Mouse (Mus musculus) right cerebral cortex, postnatal 14 days (tissue): ENCODE results near the gene Klf15.
A peak's percentile ranks its signal among the peaks of the same experiment; 100 is the strongest.

Source experiments
- DNase-seq: peaks from one replicate; pipeline ENCODE4 v3.0.0; 2022

The Klf15 gene

DNA sequence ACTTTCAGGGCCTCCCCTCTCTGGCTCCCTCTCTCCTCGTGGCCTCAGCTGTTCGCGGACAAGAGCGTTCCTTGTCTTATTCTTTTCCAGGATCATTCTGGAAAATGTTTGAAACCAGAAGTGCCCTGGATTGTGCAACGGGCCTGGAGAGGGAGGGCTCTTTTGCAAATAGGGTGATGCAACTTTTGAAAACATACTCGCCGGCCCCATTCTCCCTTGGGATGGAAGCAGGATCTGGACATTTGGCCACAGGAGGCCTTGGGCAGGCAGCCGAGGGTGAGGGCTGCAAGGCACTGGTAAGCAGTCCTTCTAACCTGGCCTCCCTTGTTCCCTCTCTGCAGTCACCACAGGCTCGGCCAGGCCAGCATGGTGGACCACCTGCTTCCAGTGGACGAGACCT, 3.7 kb downstream of the Klf15 start:
- DNase-seq: no peak

DNA sequence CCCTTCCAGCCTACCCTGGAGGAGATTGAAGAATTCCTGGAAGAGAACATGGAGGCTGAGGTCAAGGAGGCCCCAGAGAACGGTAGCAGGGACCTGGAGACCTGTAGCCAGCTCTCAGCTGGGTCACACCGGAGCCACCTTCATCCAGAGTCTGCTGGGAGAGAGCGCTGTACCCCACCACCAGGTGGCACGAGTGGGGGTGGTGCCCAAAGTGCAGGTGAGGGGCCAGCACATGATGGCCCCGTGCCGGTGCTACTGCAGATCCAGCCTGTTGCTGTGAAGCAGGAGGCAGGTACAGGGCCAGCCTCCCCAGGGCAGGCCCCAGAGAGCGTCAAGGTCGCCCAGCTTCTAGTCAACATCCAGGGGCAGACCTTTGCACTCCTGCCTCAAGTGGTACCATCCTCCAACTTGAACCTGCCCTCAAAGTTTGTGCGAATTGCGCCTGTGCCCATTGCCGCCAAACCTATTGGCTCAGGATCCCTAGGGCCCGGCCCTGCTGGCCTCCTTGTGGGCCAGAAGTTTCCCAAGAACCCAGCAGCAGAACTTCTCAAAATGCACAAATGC, 4.6 kb downstream of the Klf15 start:
- no peak for DNase-seq

DNA sequence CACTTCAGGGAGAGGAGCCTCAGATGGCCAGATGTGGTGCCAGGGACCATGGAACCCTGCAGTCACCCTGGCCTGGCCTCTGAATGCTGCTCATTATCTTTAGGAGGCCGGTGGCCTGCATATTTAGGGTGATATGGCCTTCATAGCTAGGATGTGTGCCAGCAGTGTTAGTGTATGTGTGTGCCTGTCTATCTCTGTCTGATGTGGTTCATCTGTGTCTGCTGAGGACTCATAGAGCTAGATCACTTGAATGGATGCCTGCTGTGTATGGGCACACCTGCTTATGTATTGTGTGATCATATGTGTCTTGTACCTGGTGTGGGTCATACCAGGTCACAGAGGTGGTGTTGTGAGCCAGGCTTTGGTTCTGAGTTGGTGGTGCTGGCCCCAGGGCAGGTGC, 5.8 kb downstream of the Klf15 start:
- DNase-seq: no peak

DNA sequence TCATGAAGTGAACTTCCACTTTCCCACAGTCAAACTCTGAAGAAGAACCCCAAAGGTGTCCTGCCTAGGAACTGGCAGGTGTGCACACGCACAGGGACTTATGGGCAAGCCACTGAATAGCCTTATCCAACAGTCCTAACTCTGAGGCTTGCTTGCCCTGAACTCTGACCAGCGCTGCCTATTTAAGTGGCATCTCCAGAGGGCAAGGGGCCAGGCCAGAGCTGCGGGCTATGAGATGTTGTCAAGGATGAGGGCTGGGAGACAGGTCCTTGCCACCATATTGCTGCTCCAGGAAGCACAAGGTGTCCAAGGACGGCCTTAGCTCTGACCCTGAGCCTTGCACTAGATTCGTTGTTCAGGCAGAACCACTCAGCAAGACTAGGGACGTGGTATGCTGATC, 6.7 kb downstream of the Klf15 start:
- DNase-seq: no peak

DNA sequence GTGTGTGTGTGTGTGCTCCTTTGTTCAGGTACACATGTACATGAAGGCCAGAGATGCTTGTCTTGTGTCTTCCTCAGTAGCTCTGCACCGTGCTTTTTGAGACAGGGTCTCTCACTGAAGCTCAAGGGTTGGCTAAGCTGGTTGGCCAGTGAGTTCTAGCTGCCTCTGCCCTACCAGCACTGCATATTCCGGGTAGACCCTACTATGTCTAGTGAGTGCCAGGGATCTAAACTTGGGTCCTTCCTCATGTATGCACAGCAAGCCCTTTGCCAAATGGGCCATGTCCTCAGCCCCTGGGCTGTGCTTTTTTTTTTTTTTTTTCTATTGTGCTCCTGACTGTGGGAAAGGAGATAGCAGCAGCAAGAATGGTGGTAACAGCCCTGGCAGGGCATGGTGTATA, 7.9 kb downstream of the Klf15 start:
- no peak for DNase-seq

DNA sequence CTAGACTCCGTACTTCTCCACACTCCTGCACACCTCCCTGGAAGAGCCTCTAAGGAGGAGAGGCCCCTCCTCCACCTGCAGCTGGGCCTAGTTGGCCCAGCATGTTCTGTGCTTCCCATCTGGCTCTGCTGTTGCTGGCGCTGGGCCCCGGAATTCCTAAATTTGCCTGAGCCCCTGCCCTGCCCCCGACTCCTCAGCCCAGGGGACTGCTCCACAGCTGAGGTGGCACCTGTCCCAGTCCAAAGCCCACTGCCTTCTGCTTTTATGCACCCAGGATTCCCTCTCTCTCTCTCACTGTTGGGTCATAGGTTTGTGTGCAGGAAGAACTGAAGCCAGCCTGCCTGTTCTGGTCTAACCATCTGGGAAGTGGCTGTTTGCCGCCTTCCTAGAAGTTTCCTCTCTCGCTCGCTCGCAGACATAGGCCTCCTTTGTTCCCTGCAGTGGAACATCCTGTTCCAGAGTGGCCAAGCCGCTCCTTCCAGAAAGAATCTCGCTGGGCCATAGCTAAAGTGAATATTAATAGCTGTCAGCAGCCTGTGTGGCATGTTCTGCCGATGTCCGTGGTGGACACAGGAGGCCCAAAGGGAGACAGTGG, 8.7 kb downstream of the Klf15 start:
- DNase-seq: peak; percentile 37

DNA sequence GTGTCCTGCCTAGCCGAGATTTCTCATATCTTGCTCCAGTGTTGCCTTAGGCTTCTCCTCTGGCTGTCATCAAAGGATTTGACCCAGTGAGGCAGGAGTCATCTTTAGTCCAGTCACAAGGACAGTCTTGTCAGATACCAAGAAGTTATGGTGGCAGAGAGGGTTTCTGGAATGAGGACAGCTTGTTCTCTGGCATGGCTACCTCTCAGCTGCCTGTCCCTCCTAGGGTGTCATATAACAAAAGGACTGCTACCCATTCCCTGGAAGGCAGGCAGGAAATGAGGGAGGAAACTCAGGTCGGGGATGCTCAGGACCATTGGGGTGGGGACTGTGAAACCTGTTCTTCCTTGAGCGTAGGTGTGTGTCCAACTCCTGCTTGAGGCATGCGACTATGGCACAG, 9.7 kb downstream of the Klf15 start:
- DNase-seq: no peak

DNA sequence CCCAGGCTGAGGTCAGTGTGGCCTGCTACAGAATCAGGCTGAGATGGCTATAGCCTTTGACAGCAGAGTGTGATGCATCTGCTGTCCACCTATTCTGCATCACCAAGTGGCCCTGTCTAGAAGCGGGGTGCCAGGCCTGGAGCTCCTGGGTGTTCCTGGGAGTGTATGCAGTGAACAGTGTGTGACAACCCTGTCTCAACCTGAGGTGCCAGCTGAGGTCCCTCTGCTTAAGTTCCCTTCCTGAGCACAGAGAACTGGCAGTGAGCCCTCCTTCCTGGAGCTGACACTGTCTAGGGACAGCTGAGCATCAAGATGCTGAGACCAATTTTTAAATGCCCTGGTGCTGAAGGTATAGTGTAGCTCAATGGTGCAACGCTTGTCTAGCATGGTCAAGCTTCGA, 10.3 kb downstream of the Klf15 start:
- no peak for DNase-seq

DNA sequence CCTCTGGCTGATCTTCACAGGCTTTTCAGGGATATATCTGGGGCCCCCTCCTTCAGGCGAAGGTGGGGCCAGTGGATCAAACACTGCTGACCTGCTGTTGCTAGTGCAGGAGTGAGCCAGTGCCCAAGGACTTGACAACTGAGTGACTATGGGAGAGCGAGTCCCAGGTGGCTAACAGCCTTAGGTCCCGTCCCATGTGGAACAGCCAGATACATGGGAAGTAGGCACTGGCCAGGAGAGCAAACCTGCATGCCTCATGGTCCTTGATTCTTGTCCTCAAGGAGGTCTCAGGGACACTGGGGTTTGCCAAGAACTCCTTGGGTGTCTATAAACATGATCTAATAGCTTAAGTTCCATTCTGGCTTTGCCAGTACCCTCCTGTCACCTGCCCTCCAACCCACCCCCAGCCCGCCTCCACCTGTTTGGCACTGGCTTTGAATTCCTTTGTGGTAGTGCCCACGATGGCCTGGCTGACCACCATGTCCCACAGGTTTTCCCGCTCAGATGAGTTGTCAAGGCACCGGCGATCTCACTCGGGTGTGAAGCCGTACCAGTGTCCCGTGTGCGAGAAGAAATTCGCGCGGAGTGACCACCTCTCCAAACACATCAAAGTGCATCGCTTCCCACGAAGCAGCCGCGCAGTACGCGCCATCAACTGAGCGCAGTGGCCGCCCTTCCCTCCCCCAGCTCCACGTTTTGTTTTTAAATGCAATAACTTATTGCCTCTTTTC, 11.4 kb downstream of the Klf15 start:
- no peak for DNase-seq

DNA sequence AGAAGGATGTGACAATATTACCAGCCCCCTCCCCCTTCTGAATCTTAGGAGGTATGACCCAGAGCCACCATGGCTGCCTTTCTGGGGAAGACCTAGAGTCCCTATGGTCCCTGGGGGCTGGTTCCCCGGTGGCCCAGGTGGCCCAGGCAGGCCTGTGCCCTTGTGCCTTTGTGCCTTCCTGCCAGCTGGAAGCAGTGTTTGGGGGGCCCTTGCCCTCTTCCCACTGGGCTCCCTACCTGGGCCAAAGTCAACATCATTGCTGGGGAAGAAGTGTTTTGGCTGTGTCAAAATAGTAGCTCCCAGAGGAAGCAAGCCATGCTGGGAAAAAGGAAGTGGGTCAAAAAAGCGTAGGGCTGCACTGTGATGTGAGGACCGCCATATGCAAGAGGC, 12.0 kb downstream of the Klf15 start:
- DNase-seq: no peak

DNA sequence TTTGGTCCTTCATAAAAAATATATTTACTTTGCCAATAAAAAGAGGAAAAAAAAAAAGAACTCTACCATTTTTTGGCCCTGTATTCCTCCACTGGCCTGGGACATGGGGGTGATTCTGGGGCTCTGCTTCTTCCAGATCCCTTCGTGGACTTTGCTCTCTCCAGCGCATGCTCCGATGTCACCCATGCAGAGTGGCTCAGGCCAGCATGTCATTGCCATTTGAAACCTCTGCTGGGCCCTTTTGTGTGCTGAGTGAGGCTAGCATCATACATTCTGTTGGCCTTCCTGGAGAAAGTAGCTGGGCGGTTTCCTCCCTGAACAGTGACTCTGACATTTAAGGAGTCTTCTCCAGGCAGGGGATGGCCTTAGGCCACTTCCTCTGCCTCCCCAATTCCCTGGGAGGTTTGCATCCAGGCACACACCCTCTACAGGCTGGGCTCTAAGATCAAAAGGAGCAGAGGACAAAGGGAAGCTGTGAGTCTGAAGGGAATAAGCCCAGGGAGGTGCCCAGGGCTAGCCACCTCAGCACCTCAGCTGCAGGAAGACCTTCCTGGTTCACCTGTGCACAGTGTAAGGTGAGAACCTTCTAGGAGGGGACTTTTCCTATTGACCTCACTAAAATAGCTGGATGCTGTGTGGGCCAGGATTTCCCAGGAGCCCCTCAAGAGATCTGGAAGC, 12.9 kb downstream of the Klf15 start:
- no peak for DNase-seq

DNA sequence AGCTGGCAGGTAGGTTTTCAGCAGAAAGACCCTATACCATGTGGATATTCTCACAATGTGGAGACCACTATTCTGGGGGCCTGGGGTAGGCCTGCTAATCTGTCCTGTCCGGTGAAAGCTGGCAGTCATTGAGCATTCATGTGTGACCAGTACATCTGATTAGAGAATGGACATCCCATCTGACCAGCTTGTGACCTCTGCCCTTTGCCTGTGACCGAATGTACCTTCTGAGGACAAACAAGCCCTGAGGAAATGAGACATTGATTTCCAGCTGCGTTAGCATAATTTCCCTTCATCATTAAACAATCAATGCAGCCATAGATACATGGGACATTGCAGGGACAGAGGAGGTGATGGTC, 13.5 kb downstream of the Klf15 start:
- no peak for DNase-seq

DNA sequence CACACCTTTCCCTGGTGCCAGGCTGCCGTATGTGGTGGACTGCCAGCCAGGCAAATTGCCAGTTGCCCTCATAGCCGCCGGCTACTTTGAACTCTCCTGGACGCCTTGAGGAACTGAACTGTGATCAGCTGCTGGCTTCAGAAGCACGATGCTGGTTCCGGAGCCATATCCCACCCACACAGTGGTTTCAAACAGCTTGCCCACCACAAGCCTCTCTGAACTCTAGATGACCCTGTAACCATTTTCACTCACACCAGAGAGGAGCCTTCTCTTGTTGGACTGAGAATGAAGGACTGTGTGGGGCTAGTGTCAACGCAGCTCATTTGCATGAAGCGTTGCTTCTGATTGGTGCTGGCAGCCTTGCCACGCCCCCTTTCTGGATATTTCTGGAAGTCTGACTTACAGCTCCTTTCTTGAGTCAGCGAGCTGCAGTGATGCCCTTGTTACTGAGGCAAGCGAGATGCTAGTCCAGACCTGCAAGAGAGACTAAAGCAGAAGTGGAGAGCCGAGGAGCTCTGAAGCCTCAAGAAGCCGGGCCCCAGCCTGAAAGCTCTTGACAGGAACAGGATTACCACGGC, 14.7 kb downstream of the Klf15 start:
- DNase-seq: peak; percentile 27

DNA sequence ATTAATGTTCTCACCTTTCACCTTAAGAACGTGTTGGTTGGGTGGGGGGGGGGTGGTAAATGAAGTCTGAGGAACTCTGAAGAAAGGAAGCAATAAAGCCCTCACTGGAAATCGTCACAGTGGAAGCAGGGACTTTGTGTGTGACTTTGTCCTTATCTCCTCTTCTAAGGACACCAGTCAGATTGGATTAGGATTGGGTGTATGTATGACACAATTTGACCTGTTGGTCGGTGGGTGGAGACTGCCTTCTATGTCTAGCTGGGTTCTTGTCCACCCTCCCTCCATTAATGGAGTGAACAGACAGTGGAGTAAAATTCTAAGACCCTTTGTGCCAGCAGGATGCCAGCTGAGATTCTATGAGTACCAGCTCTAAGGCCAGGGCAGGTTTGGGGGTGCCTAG, 21.9 kb downstream of the Klf15 start:
- DNase-seq: no peak

DNA sequence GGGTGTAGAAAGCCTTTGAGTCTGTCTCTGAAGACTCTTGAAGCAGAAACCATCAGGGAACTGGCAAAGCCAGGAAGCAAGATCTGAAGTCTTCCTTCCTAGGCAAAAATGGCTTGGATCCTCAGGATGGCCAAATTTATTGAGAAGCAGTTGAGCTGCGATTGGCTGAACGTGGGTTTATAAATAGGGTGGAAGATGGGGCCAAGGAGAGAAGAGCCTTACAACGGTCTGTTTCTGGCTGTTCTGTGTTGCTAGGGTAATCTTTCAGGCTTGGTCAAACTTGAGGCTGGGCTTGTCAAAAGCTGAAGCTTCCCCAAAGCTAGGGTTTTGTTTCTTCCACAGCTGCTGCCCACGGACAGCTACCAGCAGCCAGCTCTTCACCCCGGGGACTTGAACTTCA, 22.5 kb downstream of the Klf15 start:
- DNase-seq: no peak

DNA sequence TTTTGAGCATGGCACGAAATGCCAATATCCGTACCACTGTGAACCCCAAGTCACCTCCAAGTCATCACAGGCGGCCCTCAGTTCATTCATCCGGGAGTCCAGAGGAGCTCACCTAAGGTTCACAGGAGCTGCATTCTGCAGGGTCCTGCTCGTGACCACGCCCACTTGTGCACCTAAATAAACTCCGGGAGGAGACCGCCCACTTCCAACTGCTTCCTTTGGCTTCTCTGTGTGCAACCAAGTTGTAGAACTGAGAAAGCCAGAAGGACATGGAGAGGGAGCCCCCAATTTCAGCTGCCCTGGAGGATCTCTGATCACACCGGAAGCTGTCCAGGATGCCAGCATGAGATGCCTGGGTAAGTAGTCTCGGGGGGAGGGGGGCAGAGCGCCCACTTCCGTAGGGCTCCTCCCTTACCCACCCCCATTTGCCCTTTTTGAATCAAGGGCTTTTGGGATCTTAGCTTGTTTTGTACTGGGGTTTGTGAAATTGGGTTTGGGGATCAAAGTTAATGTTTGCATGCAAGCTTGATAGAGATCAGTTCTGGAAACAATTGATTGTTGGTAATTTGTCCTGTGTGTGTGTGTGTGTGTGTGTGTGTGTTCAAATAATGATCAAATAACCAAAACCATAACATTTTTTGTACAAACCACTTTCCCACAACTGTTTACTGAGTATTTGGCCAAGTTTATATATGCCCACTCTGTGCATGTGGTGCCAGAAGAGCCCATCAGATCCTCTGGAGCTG, 24.0 kb downstream of the Klf15 start, which contains the start of gene Aldh1l1:
Gene Aldh1l1 (plus strand): TSS at position 252 of the 746 bp plus-strand sequence.
- DNase-seq: no peak

DNA sequence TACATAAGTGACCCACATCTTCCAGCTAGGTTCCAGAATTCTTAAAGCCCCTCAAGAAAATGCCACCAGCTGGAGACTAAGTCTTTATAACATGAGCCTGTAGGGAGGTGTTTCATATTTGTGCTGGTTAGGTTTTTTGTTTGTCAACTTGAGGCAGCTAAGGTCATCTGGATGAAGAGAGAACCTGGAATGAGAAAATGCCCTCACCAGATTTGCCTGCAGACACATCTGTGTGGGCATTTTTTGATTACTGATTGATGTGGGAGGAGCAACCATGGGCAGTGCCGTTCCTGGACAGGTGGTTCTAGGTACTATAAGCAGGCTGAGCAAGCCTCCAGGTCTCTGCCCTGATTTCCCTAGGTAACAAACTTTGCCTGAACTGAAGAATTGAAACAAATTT, 25.2 kb downstream of the Klf15 start:
- no peak for DNase-seq

DNA sequence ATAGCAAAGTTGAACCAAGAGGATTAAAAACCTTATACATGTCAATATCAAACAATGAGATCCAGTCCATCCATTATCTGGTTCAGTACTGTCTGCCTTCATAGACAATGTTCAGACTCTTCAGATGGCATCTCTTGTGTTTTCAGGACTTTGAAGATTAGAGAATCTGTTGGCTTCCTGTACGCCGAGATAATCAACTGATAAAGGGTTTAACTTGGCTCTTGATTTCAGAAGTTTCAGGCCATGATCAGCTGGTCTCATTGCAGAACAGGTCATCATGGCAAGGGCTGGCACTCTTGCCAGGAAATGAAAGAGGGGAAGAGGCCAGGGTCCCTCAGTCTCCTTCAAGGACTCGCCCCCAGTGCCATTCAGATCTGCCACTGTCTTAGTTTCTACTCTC, 27.2 kb downstream of the Klf15 start:
- DNase-seq: no peak

DNA sequence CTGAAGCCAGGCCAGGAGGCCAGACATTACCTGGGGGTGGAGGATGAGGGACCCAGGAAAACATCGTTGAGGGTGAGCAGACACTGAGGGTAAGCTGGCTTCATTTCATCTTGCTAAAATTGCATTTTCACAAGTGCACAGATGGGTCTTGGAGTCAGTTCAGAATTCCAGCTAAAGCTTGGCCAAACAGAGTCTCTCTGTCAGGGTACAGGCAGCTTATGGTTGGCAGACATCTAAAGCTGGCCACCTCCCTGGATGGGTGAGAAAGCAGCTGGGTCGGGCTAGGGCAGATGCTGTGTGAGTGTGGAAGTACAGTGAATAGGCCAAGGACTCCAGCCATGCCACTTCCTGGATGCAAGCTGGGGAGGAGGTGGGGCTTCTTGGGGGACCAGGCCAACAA, 28.6 kb downstream of the Klf15 start:
- DNase-seq: peak; percentile 22

DNA sequence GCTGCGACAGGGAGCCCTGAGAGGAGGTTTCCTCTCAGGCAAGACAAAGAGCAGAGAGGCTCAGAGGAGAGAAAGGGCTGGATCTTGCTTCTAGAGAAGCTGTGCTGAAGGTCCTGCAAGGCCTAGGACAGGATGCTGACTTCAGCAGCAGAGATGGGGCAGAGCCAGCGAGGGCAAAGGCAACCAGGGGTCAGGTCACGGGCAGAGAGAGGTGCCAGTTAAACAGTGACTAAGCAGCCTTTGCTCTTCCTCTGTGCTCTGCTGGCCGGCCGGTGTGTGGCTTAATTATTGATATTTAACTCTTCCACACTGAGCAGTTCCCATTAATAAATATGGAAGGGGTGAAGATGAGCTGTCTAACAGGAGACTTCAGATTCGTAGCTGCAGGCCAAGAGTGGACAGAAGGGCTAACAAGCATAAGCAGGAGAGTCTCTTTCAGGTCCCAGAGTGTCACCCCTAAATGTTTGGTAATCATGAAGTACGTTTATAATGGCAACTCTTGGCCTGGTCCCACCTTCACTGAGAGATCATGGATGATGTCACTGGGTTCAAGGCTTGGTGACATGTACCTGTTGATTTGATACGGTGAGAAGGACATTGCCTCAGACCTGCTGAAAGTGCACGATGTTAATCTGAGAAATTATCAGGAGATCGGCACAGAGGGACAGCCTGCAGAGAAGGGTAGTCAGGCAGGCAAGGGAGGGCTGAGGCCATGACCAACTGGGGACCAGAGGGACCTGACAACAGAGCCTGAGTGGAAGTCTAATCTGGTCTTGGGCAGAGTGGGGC, 29.8 kb downstream of the Klf15 start:
- DNase-seq: no peak

DNA sequence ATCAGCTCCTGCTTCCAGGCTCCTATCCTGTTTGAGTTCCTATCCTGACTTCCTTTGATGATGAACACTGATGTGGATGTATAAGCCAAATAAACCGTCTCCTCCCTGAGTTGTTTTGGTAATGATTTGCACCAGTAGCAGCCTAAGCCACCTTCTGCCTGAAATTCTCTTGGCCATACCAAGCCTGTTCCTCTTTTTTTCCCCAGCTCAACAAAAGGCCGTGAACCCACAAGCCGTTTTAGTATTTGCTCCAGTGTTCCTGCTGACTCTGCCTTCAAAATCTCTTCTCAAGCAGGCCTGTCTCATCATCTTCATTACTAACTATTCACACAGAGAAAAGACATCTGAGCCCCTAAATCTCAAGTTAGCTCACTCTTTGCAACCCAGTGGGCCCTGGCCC, 31.8 kb downstream of the Klf15 start:
- DNase-seq: no peak

DNA sequence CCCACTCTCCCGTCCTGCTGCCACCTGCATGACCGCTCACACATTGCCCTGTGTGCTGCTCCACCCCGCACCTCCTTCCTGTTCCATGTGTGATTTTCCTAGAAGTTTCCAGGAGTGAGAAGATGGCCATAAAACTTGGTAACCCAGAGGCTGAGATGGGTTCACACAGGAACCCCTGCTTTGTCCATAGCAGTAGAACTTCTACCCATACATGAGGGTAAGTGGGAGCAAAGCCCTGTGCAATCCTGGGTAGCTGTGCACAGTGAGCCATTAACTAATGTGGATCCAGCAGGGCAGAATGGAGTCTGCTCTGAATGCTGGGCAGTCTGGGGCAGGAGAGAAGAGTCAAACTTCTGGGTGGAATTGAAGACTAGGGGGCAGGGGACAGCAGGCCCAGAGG, 32.2 kb downstream of the Klf15 start:
- DNase-seq: no peak
